Mouse (Mus musculus) forebrain, postnatal 0 days (tissue): ENCODE measurements around the gene Rhox2e. TPM values are rescaled to one million over a fixed set of nuclear protein-coding genes. Genes with fewer than 3 reads are reported as not detected.
"Not testable (repeated sequence)": the region's sequence is repeated elsewhere in the genome, so short reads cannot be mapped to it uniquely, and the experiment has no call there.

ENCODE experiments used
- ATAC-seq: fragments of 200-750 bp; cut with Nextera tagmentation; 2 replicates; pipeline ENCODE4 v1.8.0; 2017; ENCODE audit warnings: mild to moderate bottlenecking, moderate library complexity
- DNase-seq: peaks from one replicate; pipeline ENCODE4 v3.0.0-alpha.2; 2015
- H3K27ac ChIP-seq: fragments of 300-500 bp; sonication (generic); 2 replicates; pipeline ENCODE4 v1.5.1; 2014; ENCODE audit warnings: low read depth, mild to moderate bottlenecking, antibody characterized with exemption, low read length, moderate library complexity, mixed read lengths
- H3K27me3 ChIP-seq: fragments of 300-500 bp; sonication (generic); 2 replicates; pipeline ENCODE4 v1.6.1; 2014; ENCODE audit warnings: mild to moderate bottlenecking, low read length, mixed read lengths; ENCODE audit not compliant: insufficient read depth
- H3K36me3 ChIP-seq: fragments of 300-500 bp; sonication (generic); 2 replicates; pipeline ENCODE4 v1.6.1; 2014; ENCODE audit warnings: mild to moderate bottlenecking, moderate library complexity; ENCODE audit not compliant: insufficient read depth
- H3K4me1 ChIP-seq: fragments of 300-500 bp; sonication (generic); 2 replicates; pipeline ENCODE4 v1.6.1; 2014; ENCODE audit warnings: antibody characterized with exemption; ENCODE audit not compliant: insufficient read depth
- H3K4me2 ChIP-seq: fragments of 300-500 bp; sonication (generic); 2 replicates; pipeline ENCODE4 v1.6.1; 2014; ENCODE audit warnings: low read depth, mild to moderate bottlenecking, moderate library complexity
- H3K4me3 ChIP-seq: fragments of 300-500 bp; sonication (generic); 2 replicates; pipeline ENCODE4 v1.5.1; 2014; ENCODE audit warnings: low read depth, low read length, mixed read lengths
- H3K9ac ChIP-seq: fragments of 300-500 bp; sonication (generic); 2 replicates; pipeline ENCODE4 v1.6.1; 2014; ENCODE audit warnings: mild to moderate bottlenecking
- H3K9me3 ChIP-seq: fragments of 300-500 bp; sonication (generic); 2 replicates; pipeline ENCODE4 v1.6.1; 2016; ENCODE audit warnings: low read length
- WGBS: fragments of 180-500 bp; shearing (Covaris S2); extraction: QIAGEN DNeasy Blood & Tissue Kit; methylation state at CpG from one replicate; pipeline ENCODE4 v1.1.7; 2014; 5-methylcytosine and 5-hydroxymethylcytosine counted together
- polyA plus RNA-seq: library from polyadenylated mRNA; unstranded; fragments of >200 nt; fragmentation: Nextera tagmentation; extraction: Ambion mirVana; gene quantifications from 2 replicates; pipeline ENCODE4 v1.2.1, GENCODE M21; 2015
- total RNA-seq: library from RNA; depleted of rRNA; stranded (reverse); fragments of >200 nt; gene quantifications from 2 replicates; pipeline ENCODE4 v1.2.3, GENCODE M21; 2014; rRNA removed

The Rhox2e gene
- not detected in 2 replicates for total RNA-seq
- polyA plus RNA-seq, result not detected in 2 replicates

- H3K9me3 ChIP-seq, H3K36me3 ChIP-seq, ATAC-seq, H3K4me2 ChIP-seq, H3K4me1 ChIP-seq, H3K27me3 ChIP-seq, H3K4me3 ChIP-seq, DNase-seq, H3K9ac ChIP-seq, H3K27ac ChIP-seq: not testable (repeated sequence)
- 88% methylated on average over 2 of the region's 8 CpGs for WGBS
Observed at GRCm38 (mm10) chrX:37530152-37530551, at the start of gene Rhox2e. Gene Rhox2e (plus strand): TSS chrX:37530452.

GRCm38 (mm10) chrX:37514059-37514458 lies 16.2 kb upstream of the Rhox2e start, which contains the start of gene Rhox4d:
Gene Rhox4d (plus strand): TSS chrX:37514359.
- not testable (repeated sequence) for H3K27ac ChIP-seq, H3K27me3 ChIP-seq
- 92% methylated on average over 16 of the region's 18 CpGs for WGBS

GRCm38 (mm10) chrX:37541719-37542118 lies 11.5 kb downstream of the Rhox2e start, which contains the start of gene Rhox3e:
Gene Rhox3e (plus strand): TSS chrX:37542019.
- not testable (repeated sequence) for H3K36me3 ChIP-seq, H3K27me3 ChIP-seq, H3K9me3 ChIP-seq, DNase-seq, H3K4me3 ChIP-seq, H3K9ac ChIP-seq, H3K4me1 ChIP-seq, ATAC-seq, H3K4me2 ChIP-seq, H3K27ac ChIP-seq
- WGBS, result 100% methylated on average over 1 of the region's 4 CpGs

More at GRCm38 (mm10) chrX:37514059-37514458, 16.2 kb upstream of the Rhox2e start, which contains the start of gene Rhox4d:
- not testable (repeated sequence) for H3K4me1 ChIP-seq, H3K4me3 ChIP-seq, H3K36me3 ChIP-seq, ATAC-seq, H3K9me3 ChIP-seq, H3K9ac ChIP-seq, H3K4me2 ChIP-seq, DNase-seq

- H3K9ac ChIP-seq, H3K36me3 ChIP-seq, DNase-seq, H3K27me3 ChIP-seq, ATAC-seq, H3K4me2 ChIP-seq, H3K4me1 ChIP-seq, H3K4me3 ChIP-seq, H3K27ac ChIP-seq, H3K9me3 ChIP-seq: not testable (repeated sequence)
- WGBS, result 94% methylated on average over 10 of the region's 18 CpGs
Observed at GRCm38 (mm10) chrX:37557112-37557511, 26.9 kb downstream of the Rhox2e start, which contains the start of gene Rhox4e. Gene Rhox4e (plus strand): TSS chrX:37557412.

- H3K4me1 ChIP-seq, H3K27me3 ChIP-seq, H3K4me2 ChIP-seq, H3K27ac ChIP-seq, H3K4me3 ChIP-seq, DNase-seq, H3K9me3 ChIP-seq, H3K9ac ChIP-seq, ATAC-seq, H3K36me3 ChIP-seq: not testable (repeated sequence)
- WGBS, result 89% methylated on average over 6 of the region's 8 CpGs
Observed at GRCm38 (mm10) chrX:37571105-37571504, 40.9 kb downstream of the Rhox2e start, which contains the start of gene Rhox2f. Gene Rhox2f (plus strand): TSS chrX:37571405.

- not testable (repeated sequence) for H3K27ac ChIP-seq, H3K27me3 ChIP-seq, H3K4me2 ChIP-seq, H3K36me3 ChIP-seq, H3K4me3 ChIP-seq, H3K9ac ChIP-seq, ATAC-seq, H3K9me3 ChIP-seq, H3K4me1 ChIP-seq, DNase-seq
- 49% methylated on average over 2 of the region's 2 CpGs for WGBS
Observed at GRCm38 (mm10) chrX:37572638-37573037, 42.4 kb downstream of the Rhox2e start.

- not testable (repeated sequence) for ATAC-seq, H3K4me1 ChIP-seq, H3K27me3 ChIP-seq, H3K36me3 ChIP-seq, H3K4me2 ChIP-seq, H3K9ac ChIP-seq, DNase-seq, H3K27ac ChIP-seq, H3K9me3 ChIP-seq, H3K4me3 ChIP-seq
Observed at GRCm38 (mm10) chrX:37580692-37581091, 50.4 kb downstream of the Rhox2e start, which contains the start of gene Rhox3f. Gene Rhox3f (plus strand): TSS chrX:37580992.

Other genes starting within 250 kb of the Rhox2e start
- not detected in 2 replicates for gene Rhox3a2, start 150.4 kb upstream of the Rhox2e start, total RNA-seq
- gene Rhox3a2, start 150.4 kb upstream of the Rhox2e start, polyA plus RNA-seq, result not detected in 2 replicates
- gene Rhox4a2, start 139.6 kb upstream of the Rhox2e start, total RNA-seq, result not detected in 2 replicates
- not detected in 2 replicates for gene Rhox4a2, start 139.6 kb upstream of the Rhox2e start, polyA plus RNA-seq
- not detected in 2 replicates for gene Rhox2b, start 118.4 kb upstream of the Rhox2e start, total RNA-seq
- gene Rhox2b, start 118.4 kb upstream of the Rhox2e start, polyA plus RNA-seq, result not detected in 2 replicates
- not detected in 2 replicates for gene Rhox4b, start 98.0 kb upstream of the Rhox2e start, total RNA-seq
- gene Rhox4b, start 98.0 kb upstream of the Rhox2e start, polyA plus RNA-seq, result not detected in 2 replicates
- not detected in 2 replicates for gene Rhox2c, start 76.8 kb upstream of the Rhox2e start, total RNA-seq
- not detected in 2 replicates for gene Rhox2c, start 76.8 kb upstream of the Rhox2e start, polyA plus RNA-seq
- not detected in 2 replicates for gene Rhox3c, start 71.9 kb upstream of the Rhox2e start, total RNA-seq
- not detected in 2 replicates for gene Rhox3c, start 71.9 kb upstream of the Rhox2e start, polyA plus RNA-seq
- gene Rhox4c, start 50.1 kb upstream of the Rhox2e start, total RNA-seq, result not detected in 2 replicates
- not detected in 2 replicates for gene Rhox4c, start 50.1 kb upstream of the Rhox2e start, polyA plus RNA-seq
- not detected in 2 replicates for gene Rhox2d, start 37.0 kb upstream of the Rhox2e start, total RNA-seq
- gene Rhox2d, start 37.0 kb upstream of the Rhox2e start, polyA plus RNA-seq, result not detected in 2 replicates
- not detected in 2 replicates for gene Rhox4d, start 16.1 kb upstream of the Rhox2e start, total RNA-seq
- not detected in 2 replicates for gene Rhox4d, start 16.1 kb upstream of the Rhox2e start, polyA plus RNA-seq
- gene Rhox3e, start 11.6 kb downstream of the Rhox2e start, total RNA-seq, result not detected in 2 replicates
- not detected in 2 replicates for gene Rhox3e, start 11.6 kb downstream of the Rhox2e start, polyA plus RNA-seq
- not detected in 2 replicates for gene Rhox4e, start 27.0 kb downstream of the Rhox2e start, total RNA-seq
- not detected in 2 replicates for gene Rhox4e, start 27.0 kb downstream of the Rhox2e start, polyA plus RNA-seq
- not detected in 2 replicates for gene Rhox2f, start 41.0 kb downstream of the Rhox2e start, total RNA-seq
- not detected in 2 replicates for gene Rhox2f, start 41.0 kb downstream of the Rhox2e start, polyA plus RNA-seq
- gene Rhox3f, start 50.5 kb downstream of the Rhox2e start, total RNA-seq, result not detected in 2 replicates
- gene Rhox3f, start 50.5 kb downstream of the Rhox2e start, polyA plus RNA-seq, result not detected in 2 replicates
- gene Rhox4f, start 77.3 kb downstream of the Rhox2e start, total RNA-seq, result not detected in 2 replicates
- not detected in 2 replicates for gene Rhox4f, start 77.3 kb downstream of the Rhox2e start, polyA plus RNA-seq
- gene Rhox3g, start 98.2 kb downstream of the Rhox2e start, total RNA-seq, result not detected in 2 replicates
- gene Rhox3g, start 98.2 kb downstream of the Rhox2e start, polyA plus RNA-seq, result not detected in 2 replicates
- gene Rhox2g, start 113.0 kb downstream of the Rhox2e start, total RNA-seq, result not detected in 2 replicates
- not detected in 2 replicates for gene Rhox2g, start 113.0 kb downstream of the Rhox2e start, polyA plus RNA-seq
- gene Rhox4g, start 120.9 kb downstream of the Rhox2e start, total RNA-seq, result not detected in 2 replicates
- gene Rhox4g, start 120.9 kb downstream of the Rhox2e start, polyA plus RNA-seq, result not detected in 2 replicates
- not detected in 2 replicates for gene Rhox3h, start 138.3 kb downstream of the Rhox2e start, total RNA-seq
- not detected in 2 replicates for gene Rhox3h, start 138.3 kb downstream of the Rhox2e start, polyA plus RNA-seq
- gene Rhox2h, start 142.8 kb downstream of the Rhox2e start, total RNA-seq, result not detected in 2 replicates
- gene Rhox2h, start 142.8 kb downstream of the Rhox2e start, polyA plus RNA-seq, result not detected in 2 replicates